Mouse (Mus musculus) midbrain, embryonic 14.5 days (tissue): ENCODE measurements at regions not wholly inside any gene's neighbourhood (a gene's known extent, or its start where the extent isn't known, plus 50 kb on each side); places are given as distances from the start of the nearest gene placed in this dataset.

Experiments used
- ATAC-seq: fragments of 200-750 bp; cut with Nextera tagmentation; 2 replicates; pipeline ENCODE4 v1.8.0; 2017; ENCODE audit warnings: moderate number of reproducible peaks, moderate library complexity; ENCODE audit not compliant: low FRiP score, low TSS enrichment
- DNase-seq: peaks from one replicate; pipeline ENCODE4 v3.0.0-alpha.2; 2015
- H3K27ac ChIP-seq: fragments of 300-500 bp; sonication (generic); replicated peaks from 2 replicates; pipeline ENCODE4 v1.5.1; 2014; ENCODE audit warnings: mild to moderate bottlenecking, low read depth, low read length, moderate library complexity
- H3K27me3 ChIP-seq: fragments of 300-500 bp; sonication (generic); 2 replicates; pipeline ENCODE4 v1.6.1; 2014; ENCODE audit warnings: low read length, control low read depth, mixed read lengths; ENCODE audit not compliant: control insufficient read depth, insufficient read depth
- H3K36me3 ChIP-seq: fragments of 300-500 bp; sonication (generic); 2 replicates; pipeline ENCODE4 v1.6.1; 2014; ENCODE audit warnings: low read length, control low read depth; ENCODE audit not compliant: control insufficient read depth, insufficient read depth
- H3K4me1 ChIP-seq: fragments of 300-500 bp; sonication (generic); 2 replicates; pipeline ENCODE4 v1.6.1; 2014; ENCODE audit warnings: mild to moderate bottlenecking, antibody characterized with exemption, low read length, control low read depth; ENCODE audit not compliant: control insufficient read depth, insufficient read depth
- H3K4me2 ChIP-seq: fragments of 300-500 bp; sonication (generic); 2 replicates; pipeline ENCODE4 v1.6.1; 2014; ENCODE audit warnings: mild to moderate bottlenecking, low read length, moderate library complexity
- H3K4me3 ChIP-seq: fragments of 300-500 bp; sonication (generic); replicated peaks from 2 replicates; pipeline ENCODE4 v1.5.1; 2014; ENCODE audit warnings: low read depth, low read length
- H3K9ac ChIP-seq: fragments of 300-500 bp; sonication (generic); replicated peaks from 2 replicates; pipeline ENCODE4 v1.6.1; 2014; ENCODE audit warnings: mild to moderate bottlenecking, low read length, moderate library complexity
- H3K9me3 ChIP-seq: fragments of 300-500 bp; sonication (generic); 2 replicates; pipeline ENCODE4 v1.6.1; 2016; ENCODE audit warnings: low read length, control low read depth, mixed read lengths; ENCODE audit not compliant: control insufficient read depth
- WGBS: fragments of 180-500 bp; shearing (Covaris S2); extraction: QIAGEN DNeasy Blood & Tissue Kit; methylation state at CpG from one replicate; pipeline ENCODE4 v1.1.7; 2014; 5-methylcytosine and 5-hydroxymethylcytosine counted together

DNA sequence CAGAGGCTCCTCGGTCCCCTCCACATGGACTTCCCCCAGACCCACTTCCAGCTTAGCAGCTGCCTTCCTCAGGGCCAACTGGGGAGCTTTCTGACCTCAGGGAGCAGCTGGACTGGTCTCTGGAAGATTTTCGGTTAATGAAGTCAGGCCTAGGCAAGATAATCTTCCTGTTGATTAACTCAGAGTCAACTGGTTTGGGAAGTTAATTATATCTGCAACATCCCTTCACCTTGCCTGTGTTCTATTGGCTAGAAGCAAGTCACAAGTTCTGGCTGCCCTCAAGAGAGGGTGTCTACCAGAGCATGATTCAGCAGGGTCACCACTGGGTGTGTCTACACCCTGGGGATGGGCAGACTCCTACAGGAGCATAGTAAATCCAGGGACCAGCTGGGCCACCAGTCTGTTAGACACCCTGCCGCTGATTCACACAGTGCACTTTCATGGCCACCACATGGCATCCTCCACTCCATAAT, 53.9 kb upstream of the Maml3 start:
- no peaks in the 10 kb centered on the region for H3K27me3 ChIP-seq
- H3K9me3 ChIP-seq, result no peaks in the 10 kb centered on the region
- H3K27ac ChIP-seq, result no peak overlapping the region
- H3K9ac ChIP-seq, result no peak overlapping the region
- no peak for ATAC-seq
- no peak for DNase-seq
- 94% methylated on average over 3 of the region's 3 CpGs for WGBS
- no peak overlapping the region for H3K4me3 ChIP-seq
- no peak overlapping the region for H3K4me2 ChIP-seq
- no peaks in the 10 kb centered on the region for H3K4me1 ChIP-seq
- no peaks in the 10 kb centered on the region for H3K36me3 ChIP-seq

DNA sequence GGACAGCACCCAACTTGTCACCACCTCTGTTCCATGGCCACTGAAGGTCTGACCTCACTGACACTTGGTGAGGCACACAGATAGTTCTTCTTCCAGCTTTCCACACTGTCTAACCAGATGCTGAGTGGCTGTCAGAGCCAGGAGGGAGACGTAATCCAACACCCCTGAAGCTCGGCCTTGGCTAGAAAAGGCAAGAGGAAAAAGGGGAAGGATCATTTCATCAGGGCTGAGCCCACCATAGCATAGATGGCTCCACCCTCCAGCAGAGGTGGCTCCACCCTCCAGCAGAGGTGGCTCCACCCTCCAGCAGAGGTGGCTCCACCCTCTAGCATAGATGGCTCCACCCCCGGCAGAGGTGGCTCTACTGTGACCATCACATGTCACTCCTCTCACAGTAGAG, 56.8 kb upstream of the Maml3 start:
- 73% methylated on average over 3 of the region's 3 CpGs for WGBS
- DNase-seq (no peak), ATAC-seq (no peak)
- Histone ChIP-seq H3K27ac (no peak overlapping the region), H3K9ac (no peak overlapping the region), H3K36me3 (no peaks in the 10 kb centered on the region), H3K4me3 (no peak overlapping the region), H3K9me3 (no peaks in the 10 kb centered on the region), H3K4me1 (no peaks in the 10 kb centered on the region), H3K4me2 (no peak overlapping the region), H3K27me3 (no peaks in the 10 kb centered on the region)

DNA sequence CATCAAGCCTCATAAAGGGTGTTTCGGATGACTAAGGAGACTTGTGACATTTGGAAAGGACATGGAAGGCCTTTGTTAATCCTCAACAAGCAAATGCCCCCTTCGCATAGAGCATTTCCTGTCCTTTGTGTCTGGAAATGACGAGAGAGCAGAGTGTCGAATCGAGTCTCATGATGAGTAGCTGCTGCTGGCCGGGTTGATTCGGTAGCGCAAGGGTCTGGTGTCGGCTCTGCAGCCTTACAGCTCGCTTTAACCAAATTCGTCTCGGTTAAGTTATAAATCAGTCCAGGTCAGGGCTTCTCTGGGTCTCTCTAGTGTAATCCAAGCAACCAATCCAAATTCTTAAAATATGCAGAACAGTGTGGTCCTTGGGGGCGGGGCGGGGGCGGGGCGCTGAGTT, 59.1 kb upstream of the Maml3 start:
- Histone ChIP-seq H3K27me3 (no peaks in the 10 kb centered on the region), H3K36me3 (no peaks in the 10 kb centered on the region), H3K27ac (no peak overlapping the region), H3K9me3 (no peaks in the 10 kb centered on the region), H3K4me1 (no peaks in the 10 kb centered on the region), H3K9ac (no peak overlapping the region), H3K4me3 (no peak overlapping the region), H3K4me2 (no peak overlapping the region)
- 77% methylated on average over 16 of the region's 16 CpGs for WGBS
- ATAC-seq (no peak), DNase-seq (no peak)

DNA sequence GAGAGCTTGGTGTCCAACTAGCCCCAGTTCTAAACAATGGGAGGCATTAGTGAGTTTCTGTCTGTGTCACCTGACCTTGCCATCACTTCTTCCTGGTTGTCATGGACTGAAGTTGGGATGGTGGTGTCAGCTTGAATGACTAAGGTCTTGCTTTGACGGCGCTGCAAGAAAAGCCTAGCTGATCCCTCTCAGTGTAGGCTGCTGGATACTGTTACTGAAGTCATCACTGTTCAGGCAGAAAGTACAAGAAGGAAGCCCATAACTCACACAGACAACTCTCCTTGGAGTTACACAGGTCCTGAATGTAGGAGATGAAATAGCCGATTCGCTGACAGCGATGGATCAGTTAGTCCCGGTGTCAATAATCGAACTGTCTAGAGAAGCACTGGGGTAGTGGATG, 62.5 kb upstream of the Maml3 start:
- ATAC-seq (no peak), DNase-seq (no peak)
- H3K9me3 ChIP-seq, result no peaks in the 10 kb centered on the region
- H3K4me3 ChIP-seq, result no peak overlapping the region
- H3K9ac ChIP-seq, result no peak overlapping the region
- H3K27ac ChIP-seq, result no peak overlapping the region
- no peaks in the 10 kb centered on the region for H3K4me1 ChIP-seq
- H3K36me3 ChIP-seq, result no peaks in the 10 kb centered on the region
- H3K4me2 ChIP-seq, result no peak overlapping the region
- H3K27me3 ChIP-seq, result no peaks in the 10 kb centered on the region
- WGBS, result 94% methylated on average over 7 of the region's 7 CpGs

DNA sequence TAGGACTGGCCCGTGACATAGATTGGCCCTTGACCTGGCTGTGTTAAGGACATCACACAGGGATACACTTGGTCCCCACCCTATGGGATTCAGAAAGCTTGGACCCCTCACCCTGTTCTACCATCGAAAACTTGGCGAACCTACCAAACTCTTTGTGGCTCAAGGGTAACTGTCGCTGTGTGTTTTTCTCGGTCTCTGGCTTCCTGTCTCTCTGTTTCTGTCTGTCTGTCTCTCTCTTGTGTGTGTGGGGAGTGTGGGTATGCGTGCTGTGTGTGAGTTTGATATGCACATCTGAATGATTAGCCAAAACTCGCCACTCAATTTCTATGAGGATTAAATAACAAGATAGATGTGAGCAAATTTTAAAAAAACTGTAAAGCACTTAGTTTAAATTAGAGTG, 66.0 kb upstream of the Maml3 start:
- Histone ChIP-seq H3K9me3 (no peaks in the 10 kb centered on the region), H3K27me3 (no peaks in the 10 kb centered on the region), H3K4me3 (no peak overlapping the region), H3K4me2 (no peak overlapping the region), H3K4me1 (no peaks in the 10 kb centered on the region), H3K36me3 (no peaks in the 10 kb centered on the region), H3K27ac (no peak overlapping the region), H3K9ac (no peak overlapping the region)
- no peak for ATAC-seq
- WGBS, result 92% methylated on average over 7 of the region's 7 CpGs
- DNase-seq, result no peak

DNA sequence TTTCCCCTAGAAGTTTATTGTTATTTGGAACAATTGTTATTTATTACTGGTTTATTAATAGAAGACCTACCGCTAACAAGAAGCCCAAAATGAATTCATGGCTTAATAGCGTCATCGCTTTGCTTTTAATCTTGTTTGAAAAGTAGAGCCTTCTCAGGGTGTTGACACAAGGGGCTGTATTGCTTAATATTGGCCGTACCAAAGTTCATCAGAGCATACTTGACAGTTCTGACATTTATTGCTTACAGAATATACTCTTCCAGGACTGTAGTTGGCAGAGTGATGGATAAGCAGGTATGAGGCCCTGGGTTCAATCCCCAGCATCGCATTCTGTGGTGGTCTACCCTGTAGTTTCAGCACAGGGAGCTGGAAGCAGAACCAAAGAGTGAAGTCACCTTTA, 66.4 kb upstream of the Maml3 start:
- H3K4me1 ChIP-seq, result no peaks in the 10 kb centered on the region
- no peaks in the 10 kb centered on the region for H3K9me3 ChIP-seq
- no peak overlapping the region for H3K4me2 ChIP-seq
- H3K27ac ChIP-seq, result no peak overlapping the region
- H3K4me3 ChIP-seq, result no peak overlapping the region
- H3K36me3 ChIP-seq, result no peaks in the 10 kb centered on the region
- WGBS, result 91% methylated on average over 5 of the region's 5 CpGs
- H3K9ac ChIP-seq, result no peak overlapping the region
- H3K27me3 ChIP-seq, result no peaks in the 10 kb centered on the region
- no peak for ATAC-seq
- no peak for DNase-seq

DNA sequence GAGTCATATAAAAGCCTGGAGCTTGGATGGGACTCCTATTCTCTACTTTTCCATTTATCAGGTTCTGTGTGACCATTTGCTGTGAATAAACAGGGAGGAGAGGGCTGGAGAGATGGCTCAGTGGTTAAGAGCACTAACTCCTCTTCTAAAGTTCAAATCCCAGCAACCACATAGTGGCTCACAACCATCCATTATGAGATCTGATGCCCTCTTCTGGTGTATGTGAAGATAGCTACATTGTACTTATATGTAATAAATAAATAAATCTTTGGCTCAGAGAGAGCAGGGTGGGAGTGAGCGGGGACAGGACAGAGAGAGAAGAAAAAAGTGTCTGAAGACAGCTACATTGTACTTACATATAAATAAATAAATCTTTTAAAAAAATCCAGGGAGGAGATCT, 68.6 kb upstream of the Maml3 start:
- ATAC-seq, result no peak
- no peak for DNase-seq
- Histone ChIP-seq H3K27me3 (no peaks in the 10 kb centered on the region), H3K4me1 (peaks cover under 1% of the 10 kb centered on the region), H3K9ac (no peak overlapping the region), H3K27ac (no peak overlapping the region), H3K4me2 (no peak overlapping the region), H3K9me3 (no peaks in the 10 kb centered on the region), H3K36me3 (no peaks in the 10 kb centered on the region), H3K4me3 (no peak overlapping the region)
- 92% methylated on average over 1 of the region's 1 CpGs for WGBS

DNA sequence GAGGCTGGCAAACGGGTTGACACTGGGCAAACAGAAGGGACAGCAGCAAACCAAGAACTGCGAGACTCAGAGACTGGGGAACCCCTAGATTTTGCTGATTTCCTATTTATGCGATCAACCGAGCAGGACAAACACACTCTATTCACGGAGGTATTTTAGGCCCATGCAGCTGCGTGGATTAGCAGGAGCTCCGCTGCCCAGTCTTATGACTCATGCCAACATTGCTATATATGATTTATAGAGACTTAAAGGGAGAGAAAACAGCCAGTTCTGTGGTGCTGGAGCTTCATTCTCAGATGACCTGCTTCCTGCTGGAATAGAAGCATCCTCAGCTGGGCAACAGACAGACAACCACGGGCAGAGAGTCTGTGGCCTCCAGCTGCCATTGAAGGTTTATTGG, 71.2 kb upstream of the Maml3 start:
- Histone ChIP-seq H3K36me3 (no peaks in the 10 kb centered on the region), H3K9ac (no peak overlapping the region), H3K27ac (no peak overlapping the region), H3K4me3 (no peak overlapping the region), H3K4me1 (peaks cover 26% of the 10 kb centered on the region), H3K9me3 (no peaks in the 10 kb centered on the region), H3K27me3 (no peaks in the 10 kb centered on the region), H3K4me2 (no peak overlapping the region)
- DNase-seq, result no peak
- WGBS, result 61% methylated on average over 8 of the region's 8 CpGs
- ATAC-seq, result no peak

DNA sequence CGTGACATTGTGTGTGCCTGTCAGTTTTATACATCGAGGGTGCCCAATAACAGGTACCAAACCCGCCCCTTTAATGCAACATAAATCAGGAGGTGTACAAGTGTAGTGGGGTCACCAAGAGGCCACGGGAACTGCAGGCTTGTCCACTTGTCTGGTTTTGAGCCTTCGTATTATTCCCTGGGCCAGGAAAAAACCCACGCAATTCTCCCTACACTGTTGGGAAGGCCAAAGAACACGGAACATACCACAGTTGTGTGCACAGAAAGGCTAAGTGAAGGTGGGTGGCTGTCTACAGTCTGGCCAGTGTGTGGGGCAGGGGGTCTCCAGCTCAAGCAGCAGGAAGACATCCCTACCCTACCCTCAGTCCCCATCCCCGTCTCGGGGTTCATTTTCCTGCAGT, 74.0 kb upstream of the Maml3 start:
- DNase-seq, result no peak
- no peak for ATAC-seq
- Histone ChIP-seq H3K27me3 (no peaks in the 10 kb centered on the region), H3K9ac (peak overlapping the region; percentile 39; the same call in 1 of the 2 replicates), H3K36me3 (no peaks in the 10 kb centered on the region), H3K4me1 (peaks cover 27% of the 10 kb centered on the region), H3K27ac (peak overlapping the region; percentile 89), H3K4me2 (peak overlapping the region; percentile 44), H3K9me3 (no peaks in the 10 kb centered on the region), H3K4me3 (peak overlapping the region; percentile 4; the same call in 1 of the 2 replicates)
- WGBS, result 74% methylated on average over 9 of the region's 9 CpGs
